Mouse (Mus musculus): ENCODE results near the gene Alox12.

DNA sequence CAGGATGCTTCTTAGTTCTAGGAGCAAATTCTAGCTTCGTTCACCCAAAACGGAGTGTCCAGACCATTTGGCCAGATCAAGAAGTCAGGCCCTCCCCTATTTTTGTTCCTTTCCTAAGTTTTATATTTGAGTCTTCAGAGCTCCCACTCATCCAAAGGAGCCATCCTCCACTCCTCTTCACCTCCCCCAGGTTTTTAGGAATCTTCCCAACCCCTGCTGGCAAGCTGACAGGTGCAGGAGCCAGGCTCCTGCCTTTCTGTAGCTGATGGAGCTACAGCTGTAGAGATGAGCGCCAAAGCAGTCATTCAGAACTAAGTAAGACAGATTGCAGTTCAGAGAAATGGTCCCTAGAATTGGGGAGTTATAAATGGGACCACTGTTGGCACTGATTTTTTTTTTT, 23.8 kb upstream of the Alox12 start:
- TF ChIP-seq CTCF (IDR thresholded peaks at IDR 0.05; ENCODE audit: borderline replicate concordance, insufficient read depth, low read length) (no peak), POLR2A (IDR thresholded peaks at IDR 0.05; ENCODE audit: low read depth, low read length) (no peak)
